Mouse (Mus musculus): Measurements from ENCODE around the gene Zcchc10.

- TF ChIP-seq CTCF (IDR thresholded peaks at IDR 0.05; ENCODE audit: low read depth, low read length) (no peak), POLR2A (IDR thresholded peaks at IDR 0.05; ENCODE audit: borderline replicate concordance, low read depth, low read length) (no peak)
These were observed 15.6 kb upstream of the Zcchc10 start for GRCm38 (mm10) chr11:53308884-53309310.

Data from bone marrow macrophage, adult 2 months (primary cell).